Mouse (Mus musculus) neutrophil, adult 59 days (primary cell): Measurements from ENCODE around the gene 4930452B06Rik. TPM values are rescaled to one million over a fixed set of nuclear protein-coding genes. Genes with fewer than 3 reads are reported as not detected.

Source experiments
- total RNA-seq, 2 experiments: library from RNA; stranded (reverse); gene quantifications; 1 replicate in 1 of 2; 2 replicates in 1 of 2; pipeline ENCODE4 v1.2.4; 2023

4930452B06Rik gene
- not detected for total RNA-seq

DNA sequence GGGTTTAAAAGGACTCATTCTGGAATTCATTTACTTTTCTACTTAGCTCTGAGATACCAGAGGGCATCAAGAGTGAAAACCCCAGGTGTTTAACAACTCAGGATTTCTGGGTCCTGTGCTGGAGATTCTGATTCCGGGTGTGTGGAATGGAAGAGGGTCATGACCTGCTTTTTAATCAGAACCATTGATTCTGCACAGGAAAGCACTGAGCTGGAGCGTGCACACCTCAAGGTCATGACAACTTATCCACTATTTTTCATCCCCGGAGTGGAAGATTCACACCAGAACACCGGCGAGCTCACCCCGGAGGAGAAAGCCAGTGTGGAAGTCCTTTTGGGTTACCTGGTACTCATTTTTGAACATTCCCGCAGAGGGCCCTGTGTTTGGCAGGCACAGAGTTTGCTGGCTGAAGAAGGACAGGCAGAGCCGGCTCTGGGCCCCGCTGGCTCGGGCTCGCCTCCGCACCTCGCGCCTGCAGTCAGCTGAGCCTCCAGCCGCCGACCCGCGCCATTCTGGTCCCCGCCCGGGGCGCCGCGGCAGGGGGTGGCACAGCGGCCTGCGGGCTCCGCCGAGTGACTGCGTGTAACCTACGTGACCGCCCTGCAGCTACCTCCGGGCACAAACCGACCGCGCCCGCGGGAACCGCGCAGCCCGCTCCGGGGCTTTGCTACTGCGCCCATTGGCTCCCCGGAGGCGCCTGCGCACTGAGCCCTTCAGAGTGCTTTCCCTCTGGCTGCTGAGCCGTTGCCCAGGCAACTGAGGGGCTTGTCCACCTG is at the start of gene 4930452B06Rik:
Gene 4930452B06Rik, minus strand, starts transcription at position 605 of the 776 bp plus-strand sequence.

